Mouse (Mus musculus): ENCODE measurements around the gene Eri2.

Gene Eri2

DNA sequence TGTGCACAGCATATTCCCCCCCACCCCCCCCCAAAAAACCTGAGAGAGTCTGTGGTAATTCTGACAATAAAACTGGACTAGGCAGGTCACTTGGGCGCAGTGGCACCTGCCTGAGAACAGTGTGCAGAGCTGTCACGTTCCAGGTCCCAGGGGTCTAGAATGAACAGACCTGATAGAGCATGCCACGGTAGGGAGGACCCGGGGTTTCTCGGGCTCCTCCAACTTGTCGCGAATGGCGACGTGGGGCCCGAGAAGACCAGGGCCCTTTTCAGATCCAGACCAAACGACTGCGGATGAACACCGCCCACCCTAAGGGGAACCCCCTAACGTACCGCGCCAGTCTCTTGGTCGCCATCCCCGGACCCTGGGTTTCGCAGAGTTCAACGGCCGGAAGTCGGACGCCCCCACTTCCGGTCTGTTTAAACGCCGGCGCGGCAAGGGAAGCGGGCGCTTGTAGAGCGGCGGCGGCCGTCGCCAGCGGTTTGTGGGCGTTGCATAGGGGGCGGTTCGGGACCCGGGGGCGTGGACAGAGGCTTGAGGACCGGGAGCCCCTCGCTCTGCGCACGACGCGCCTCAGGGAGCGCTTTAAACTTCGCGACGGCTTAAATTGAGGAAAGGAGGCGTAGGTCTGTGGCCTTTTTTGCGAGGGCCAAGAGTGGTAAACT, at the start of gene Eri2, which contains the start of gene Rexo5:
TSS of gene Eri2 (minus strand) at position 473 of the 665 bp plus-strand sequence.
TSS of gene Rexo5 (plus strand) at position 421 of the 665 bp plus-strand sequence.
- peak; percentile 94 for DNase-seq (ENCODE audit: low spot score)

DNA sequence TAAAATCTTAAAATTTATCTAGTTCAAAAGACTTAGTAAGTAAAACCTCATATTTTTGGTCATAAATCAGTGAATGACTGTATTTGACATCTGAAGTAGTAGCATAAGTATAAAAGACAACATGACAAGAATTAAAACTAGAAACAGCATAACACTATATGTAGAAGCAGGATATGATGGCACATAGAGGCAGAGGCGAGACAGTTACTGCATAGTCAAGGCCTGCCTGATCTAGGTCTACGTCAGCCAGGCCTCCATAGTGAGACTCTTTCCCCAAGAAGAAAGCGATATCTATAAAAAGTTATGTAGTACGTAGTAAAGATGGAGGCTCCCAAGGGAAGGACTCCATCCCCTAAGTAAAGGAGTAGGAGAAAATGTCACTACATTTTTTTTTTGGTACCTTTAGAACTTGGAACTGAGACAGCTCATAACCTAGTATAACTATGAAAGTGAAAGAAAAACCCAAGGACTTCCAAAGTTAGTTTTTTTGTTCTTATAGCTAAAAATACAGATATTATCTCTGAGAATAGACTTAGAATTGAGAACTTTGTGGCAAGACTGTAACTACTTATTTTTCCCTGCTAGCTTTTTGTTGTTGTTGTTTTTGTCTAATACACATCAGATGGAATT, 48.1 kb upstream of the Eri2 start:
- DNase-seq (ENCODE audit: low spot score): no peak

DNA sequence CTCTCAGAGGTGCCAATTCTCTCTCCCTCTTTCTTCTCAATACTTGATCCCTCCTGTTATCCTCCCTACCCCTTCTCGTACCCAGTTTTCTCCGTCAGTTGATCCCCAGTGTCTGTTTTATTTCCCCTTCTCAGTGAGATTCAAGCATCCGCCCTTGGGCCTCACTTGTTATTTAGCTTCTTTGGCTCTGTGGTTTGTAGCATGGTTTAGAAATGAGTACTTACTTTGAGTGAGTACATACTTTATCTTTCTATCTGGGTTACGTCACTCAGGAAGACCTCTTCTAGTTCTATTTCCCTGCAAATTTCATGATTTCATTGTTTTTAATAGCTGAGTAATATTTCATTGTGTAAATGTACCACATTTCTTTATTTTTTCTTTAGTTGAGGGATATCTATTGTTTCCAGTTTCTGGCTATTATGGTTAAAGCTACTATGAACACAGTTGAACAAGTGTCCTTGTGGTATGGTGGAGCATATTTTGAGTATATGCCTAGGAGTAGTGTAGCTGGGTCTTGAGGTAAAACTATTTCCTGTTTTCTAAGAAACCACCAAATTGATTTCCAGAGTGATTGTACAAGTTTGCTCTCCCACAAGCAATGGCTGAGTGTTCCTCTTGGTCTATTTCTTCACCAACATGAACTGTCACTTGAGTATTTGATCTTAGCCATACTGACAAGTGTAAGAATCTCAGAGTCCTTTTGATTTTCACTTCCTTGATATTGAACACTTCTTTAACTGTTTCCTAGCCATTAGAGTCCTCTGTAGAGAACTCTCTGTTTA, 42.3 kb upstream of the Eri2 start:
- DNase-seq (ENCODE audit: low spot score): no peak

DNA sequence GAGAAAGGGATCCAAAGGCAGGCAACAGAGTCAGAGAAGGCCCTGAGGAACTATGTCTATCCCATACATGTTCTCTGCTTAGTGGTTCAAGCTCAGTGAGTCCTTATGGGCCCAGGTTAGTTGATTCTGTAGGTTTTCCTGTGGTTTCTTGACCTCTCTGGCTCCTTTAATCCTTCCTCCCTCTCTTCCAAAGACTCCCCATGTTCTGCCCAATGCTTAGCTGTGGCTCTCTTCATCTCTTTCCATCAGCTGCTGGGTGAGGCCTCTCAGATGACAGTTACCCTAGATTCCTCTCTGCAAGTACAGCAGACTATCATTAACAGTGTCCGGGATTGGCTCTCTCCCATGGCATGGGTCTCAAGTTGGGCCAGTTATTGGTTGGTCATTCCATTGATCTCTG, 41.5 kb upstream of the Eri2 start:
- no peak for DNase-seq (ENCODE audit: low spot score)

DNA sequence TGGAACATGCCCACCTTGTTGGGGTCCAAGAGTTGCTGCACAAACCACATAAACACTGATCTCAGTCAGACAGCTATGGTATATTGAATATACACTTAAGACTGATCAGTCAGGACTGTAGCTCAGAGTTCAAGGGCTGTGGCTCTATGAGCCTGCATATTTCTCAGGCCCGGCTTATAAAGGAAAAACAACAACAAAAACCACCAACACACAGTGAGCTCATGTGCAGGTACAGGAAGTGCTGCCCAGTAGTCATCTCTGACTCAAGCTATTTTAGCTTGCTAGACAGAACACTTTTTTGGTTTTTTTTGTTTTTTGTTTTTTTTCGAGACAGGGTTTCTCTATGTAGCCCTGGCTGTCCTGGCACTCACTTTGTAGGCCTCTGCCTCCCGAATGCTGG, 14.9 kb upstream of the Eri2 start:
- no peak for DNase-seq (ENCODE audit: low spot score)

DNA sequence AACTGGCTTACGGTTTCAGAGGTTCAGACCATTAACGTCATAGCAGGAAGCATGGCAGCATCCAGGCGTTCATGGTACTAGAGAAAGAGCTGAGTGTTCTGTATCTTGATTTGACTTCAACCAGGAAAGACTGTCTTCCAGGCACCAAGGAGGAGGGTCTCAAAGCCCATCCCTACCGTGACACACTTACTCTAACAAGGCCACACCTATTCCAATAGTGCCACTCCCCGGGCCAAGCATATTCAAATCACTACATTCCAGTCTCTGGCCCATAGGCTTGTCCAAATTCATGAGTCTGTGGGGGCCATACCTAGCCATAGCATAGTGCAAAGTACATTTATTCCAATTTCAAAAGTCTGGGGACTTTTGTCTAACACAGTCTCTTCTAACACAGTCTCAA, 13.5 kb upstream of the Eri2 start:
- DNase-seq (ENCODE audit: low spot score): no peak

DNA sequence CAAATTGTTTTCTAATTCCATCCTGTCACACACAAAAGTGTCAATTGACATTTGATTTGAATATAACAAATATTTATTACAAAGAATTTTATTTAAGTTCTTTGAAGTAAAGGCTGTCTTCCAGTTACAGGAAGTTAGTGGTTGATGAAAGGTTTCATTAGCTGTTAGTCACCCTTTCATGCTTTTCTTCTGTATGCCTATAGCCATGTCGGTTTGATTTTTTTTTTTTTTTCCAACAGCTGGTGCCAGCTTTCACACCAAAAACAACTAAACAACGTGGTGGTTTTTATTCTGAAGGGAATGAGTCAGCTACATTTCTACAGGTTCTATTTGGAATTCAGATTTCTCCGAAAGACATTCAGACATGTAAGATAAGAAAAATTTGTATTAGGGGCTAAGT, 7.1 kb upstream of the Eri2 start:
- no peak for DNase-seq (ENCODE audit: low spot score)

DNA sequence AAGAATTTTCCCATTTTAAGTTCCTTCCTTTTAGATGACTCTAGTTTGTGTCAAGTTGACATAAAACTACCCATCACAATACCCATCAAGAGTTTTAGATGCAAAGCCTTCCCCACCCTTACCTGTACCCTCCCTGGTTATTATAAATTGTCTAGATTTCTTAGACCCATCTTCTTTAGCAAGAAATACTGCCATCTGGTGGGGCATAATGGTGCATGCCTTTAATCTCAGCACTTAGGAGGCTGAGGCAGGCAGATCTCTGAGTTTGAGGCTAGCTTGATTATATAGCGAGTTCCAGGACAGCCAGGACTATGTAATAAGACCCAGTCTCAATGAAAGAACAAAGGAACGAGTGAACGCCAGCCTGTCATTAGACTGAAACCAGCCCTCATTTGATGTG, 6.6 kb upstream of the Eri2 start:
- DNase-seq (ENCODE audit: low spot score): no peak

DNA sequence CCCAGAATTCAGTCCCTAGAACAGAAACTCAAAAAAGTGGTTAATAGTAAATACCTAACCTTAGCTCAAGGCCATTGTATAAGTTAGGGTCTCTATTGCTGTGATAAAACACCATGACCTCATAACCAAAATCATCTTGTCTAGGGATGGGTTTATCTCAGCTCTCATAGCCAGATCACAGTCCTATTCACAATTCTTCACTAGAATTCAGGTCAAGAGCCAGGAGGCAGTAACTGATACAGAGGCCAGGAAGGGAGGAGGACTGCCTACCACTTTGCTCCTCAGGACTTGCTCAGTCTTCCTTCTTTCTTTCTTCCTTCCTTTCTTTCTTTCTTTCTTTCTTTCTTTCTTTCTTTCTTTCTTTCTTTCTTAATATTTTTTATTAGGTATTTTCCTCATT, 1.5 kb upstream of the Eri2 start:
- DNase-seq (ENCODE audit: low spot score): no peak

DNA sequence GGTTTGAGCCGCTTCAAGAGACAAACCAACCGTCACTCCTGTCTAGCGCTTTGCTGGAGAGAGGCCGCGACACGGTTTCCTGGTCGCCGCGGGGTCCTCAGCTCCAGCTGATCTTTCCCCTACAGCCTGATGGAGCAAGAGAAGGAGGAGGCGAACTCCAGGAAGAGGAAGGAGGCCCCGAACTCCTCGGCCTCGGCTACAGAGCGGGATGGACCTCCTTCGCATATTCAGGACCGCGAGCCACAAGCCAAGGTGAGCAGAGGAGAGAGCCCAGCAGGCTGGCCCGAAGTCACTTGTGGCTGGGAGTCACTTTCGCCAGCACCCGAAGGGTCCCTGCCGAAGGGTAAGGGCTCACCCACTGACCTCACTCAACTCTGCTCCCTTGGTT, 387 bp upstream of the Eri2 start:
- no peak for DNase-seq (ENCODE audit: low spot score)

DNA sequence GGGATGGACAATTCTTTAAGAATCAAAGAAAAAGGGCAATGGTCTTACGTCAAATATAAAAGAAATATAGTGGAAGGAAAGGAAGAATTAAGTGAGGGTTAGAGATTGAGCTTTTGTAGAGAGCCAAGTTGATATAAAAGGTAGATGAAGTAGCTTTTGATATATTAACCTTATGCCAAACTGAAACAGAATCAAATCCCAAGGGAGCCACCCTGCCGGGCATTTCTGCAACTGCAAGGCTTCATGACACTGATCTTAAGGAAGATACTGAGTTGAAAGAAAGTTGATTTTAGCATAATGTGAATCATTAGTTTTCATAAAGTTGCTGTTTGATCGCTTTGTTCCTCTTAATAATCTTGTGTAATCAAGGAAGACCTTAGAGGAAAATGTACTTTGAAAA, 4.8 kb downstream of the Eri2 start:
- DNase-seq (ENCODE audit: low spot score): no peak

DNA sequence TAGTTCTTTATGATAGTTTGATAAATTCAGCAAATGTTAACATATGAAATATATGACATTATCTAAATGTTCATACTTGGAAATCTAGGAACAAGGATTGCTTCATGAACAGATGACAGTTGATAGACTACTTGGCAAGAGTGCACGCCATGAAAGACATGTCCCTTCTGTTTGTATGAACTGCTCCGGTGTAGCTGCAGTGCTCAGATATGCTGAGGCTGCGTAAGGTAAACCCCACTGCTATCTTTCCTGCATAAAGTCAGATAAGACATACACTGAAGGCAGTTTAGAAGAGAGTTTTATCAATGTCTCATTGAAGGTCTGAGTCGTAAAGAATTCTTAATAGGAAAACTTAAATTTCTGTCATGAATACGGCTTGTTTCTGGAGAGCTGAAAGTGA, 8.9 kb downstream of the Eri2 start:
- DNase-seq (ENCODE audit: low spot score): no peak

DNA sequence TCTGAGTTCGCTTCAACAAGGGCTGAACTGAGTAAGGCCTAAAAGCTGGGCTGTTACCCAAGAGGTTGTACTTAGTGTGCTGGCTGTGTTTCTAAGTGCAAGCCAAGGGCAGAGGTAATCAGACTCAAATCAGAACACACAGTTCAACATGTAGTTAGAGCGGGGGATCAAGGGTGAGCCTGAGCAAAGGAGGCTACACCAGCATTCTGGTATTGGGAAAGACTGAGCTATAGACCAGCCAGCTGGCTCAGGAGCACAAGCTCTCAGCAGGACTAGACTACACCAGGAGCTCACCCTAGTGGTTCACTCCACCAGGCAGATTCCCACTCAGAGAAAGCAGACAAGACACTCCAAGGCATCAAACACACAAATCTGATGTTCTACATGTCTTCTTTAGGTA, 10.4 kb downstream of the Eri2 start:
- no peak for DNase-seq (ENCODE audit: low spot score)

DNA sequence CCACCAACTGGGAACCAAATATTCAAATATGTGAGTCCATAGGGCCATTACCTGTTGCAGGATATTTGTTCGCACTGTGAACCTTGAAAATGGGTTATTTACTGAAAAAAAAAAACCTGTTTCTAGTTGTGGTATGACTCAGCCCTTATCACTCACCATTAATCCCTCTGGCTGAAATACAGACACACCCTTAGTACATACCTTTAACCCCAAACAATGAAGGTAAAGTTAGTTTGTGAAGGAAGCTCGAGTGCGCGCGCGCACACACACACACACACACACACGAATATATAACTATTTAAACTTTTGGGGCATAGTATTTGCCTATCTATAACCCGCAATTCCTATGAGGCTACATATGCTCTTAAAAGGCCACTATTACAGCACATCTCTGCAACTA, 24.0 kb downstream of the Eri2 start:
- no peak for DNase-seq (ENCODE audit: low spot score)

DNA sequence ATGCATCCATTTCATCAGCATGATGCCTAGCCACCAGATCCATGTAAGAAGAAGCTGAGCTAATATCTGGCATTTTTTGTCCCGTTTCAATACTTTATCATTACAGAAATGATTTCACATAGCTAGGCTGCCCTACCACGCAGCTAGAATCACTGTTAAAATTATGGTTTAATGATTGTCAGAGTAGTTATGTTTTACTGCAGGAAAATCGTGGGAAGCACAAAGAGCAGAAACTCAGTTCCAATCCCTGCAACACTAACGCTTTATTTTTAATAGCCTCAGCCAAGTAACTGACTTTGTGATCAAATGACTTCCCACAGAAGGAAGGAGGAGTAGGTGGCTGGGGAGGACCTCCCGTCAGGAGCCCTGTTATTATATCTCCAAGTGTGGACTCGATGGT, 26.9 kb downstream of the Eri2 start:
- no peak for DNase-seq (ENCODE audit: low spot score)

DNA sequence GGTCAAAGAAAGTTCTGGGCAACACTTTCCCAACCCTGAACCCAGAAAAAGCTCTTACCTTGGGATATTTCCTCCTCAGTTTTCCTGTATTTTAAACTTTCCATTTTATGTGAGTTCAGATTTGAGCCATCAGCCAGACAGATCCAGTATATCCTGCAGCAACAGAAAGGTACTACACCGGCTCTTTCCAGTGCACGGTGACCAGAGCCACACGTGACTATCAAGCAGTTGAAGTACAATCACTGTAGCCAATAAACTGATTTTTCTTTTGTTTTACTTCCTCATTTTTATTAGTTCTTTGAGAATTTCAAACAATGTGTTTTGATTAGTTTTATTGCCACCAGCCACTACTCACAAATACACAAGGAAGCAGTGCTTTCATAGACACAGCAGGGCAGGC, 29.5 kb downstream of the Eri2 start:
- no peak for DNase-seq (ENCODE audit: low spot score)

DNA sequence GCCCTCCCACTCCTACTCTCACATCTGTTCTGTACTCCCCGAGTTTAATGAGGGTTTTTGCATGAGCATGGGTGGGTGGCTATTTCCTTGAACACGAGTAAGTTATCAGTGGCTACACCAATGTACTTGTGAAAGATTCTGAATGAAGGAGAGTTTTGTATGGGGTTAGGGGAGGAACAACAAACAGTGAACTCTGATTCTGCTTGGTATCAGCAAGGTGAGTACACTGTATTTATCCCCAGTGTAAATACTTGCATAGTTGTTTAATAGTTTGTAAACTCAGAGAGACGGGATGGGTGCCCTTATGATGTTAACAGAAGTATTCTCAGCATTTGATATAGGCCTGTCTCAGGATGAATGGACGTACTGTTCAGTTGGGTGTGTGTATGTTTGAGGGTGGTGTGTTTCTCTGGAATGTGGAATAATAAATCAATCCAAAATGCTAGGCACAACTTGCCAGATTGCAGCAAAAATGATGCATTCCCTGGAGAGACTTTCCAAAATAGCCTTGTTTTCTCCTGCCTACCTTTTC, 31.6 kb downstream of the Eri2 start:
- no peak for DNase-seq (ENCODE audit: low spot score)

DNA sequence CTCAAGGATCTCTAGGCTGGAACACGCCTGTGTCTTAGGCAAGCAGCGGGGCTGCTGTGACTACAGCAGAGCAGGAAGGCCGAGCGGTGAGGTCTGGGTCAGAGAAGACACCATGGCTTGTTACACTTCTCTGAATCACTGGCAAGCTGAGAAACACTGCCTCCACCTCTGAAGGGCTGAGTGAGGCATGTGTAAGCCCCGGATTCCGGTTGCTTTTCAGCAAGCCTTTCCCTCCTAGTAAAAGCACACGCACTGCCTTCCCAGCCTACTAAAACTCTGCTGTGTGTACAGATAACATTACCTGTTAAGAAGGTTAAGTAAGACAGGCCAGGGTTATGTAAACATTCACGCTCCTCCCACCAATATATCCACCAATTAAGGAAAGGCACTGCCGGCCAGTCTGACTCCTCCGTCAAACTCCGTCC, 33.3 kb downstream of the Eri2 start, which contains the start of gene Acsm3:
TSS of gene Acsm3 (plus strand) at position 397 of the 425 bp plus-strand sequence.
- peak; percentile 10 for DNase-seq (ENCODE audit: low spot score)

DNA sequence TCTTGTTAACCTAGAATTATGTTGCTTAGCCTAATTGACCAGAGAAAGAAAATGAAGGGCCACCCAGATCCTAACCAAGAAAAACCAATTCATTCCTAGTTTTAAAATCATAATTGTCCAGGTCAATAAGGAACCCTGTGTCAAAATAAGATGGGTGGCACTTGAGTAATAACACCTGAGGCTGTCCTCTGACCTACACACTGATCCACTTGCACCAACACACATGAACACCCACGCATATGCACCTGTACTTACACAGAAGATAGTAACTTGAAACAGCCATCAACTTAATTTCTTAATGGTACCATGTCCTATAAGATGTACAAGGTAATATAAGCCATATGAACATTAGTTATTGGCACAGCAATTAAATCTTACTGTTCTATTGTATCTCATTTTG, 40.2 kb downstream of the Eri2 start:
- DNase-seq (ENCODE audit: low spot score): no peak

DNA sequence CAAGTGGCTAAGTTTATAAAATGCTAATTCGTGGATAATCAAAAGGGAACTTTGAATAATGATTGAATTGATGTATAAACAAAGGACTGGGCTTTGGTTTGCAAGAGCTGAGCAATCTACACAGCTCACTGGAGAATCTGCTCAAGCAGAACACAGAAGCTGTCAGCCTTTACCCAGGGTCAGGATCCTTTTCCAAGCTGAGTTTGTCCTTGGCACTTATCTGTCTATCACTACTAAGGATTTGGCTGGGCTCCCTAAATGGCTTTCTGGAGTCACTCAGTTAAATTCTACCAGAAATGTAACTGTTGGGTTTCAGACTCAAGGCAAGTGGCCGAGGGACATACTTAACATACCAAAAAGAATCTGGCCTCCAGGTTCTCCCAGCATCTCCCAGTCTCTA, 43.9 kb downstream of the Eri2 start:
- no peak for DNase-seq (ENCODE audit: low spot score)

DNA sequence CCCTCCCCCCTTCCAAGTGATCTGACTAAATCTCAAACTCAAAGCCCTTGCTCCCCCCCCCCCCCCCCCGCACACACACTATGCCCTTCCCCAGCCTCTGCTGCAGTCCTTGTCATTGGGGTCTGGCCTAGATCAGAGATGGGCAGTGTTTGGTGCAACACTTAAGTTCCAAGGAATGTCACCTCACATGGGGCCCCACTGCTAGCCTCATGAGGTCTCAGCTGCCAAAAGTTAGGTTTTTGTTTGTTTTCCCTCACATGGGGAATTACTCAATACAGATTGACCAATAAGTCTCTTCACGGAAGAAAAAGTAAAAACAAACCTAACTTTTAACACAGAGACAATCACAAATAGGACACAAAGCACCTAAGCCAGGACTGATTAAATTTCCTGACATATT, 45.1 kb downstream of the Eri2 start:
- no peak for DNase-seq (ENCODE audit: low spot score)

DNA sequence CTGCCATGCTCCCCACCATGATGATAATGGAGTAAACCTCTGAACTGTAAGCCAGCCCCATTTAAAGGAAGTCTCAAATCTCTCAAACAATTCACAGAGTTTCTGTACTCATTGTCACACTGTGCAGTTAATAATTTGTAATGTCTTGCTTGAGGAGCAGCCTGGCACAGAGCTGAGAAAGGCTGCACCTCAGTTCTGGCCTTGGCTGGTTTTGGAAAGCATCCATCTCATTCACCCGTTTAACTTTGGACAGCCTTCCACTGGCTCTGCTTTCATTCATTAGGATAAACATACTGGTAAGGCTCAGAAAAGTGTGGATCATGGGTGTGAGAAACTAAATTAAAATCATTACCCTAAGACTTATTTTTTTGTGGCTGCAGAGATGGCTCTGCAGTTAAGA, 48.0 kb downstream of the Eri2 start:
- no peak for DNase-seq (ENCODE audit: low spot score)

DNA sequence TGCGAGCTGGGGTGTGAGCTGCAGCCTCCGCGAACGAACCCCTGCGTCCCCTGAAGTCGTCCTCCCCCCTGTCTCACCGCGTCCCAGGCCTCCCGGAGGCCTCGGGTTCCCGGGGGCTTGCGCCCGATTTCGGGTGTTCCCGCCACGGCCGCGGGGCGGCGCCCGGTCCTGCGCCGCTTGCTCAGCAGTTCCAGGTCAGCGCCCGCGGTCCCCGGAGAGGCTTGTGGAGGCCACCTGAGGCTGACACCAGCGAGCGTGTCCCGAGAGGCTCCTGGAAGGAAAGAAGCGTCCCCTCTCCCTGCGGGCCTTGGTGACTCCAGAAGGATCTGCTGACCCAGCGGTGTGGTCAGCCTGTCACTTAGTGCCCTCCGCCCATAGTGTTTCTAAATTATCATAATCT, 49.5 kb downstream of the Eri2 start:
- DNase-seq (ENCODE audit: low spot score): peak; percentile 20
